Mouse (Mus musculus): ENCODE results near the gene Olfr699. TPM values are rescaled to one million over a fixed set of nuclear protein-coding genes. Genes with fewer than 3 reads are reported as not detected.

The Olfr699 gene
- polyA plus RNA-seq (2012; fragmentation: generic; extraction: Trizol) = not detected

GRCm38 (mm10) chr7:106793098-106793497 lies at the start of gene Olfr699:
TSS of gene Olfr699 (minus strand) at chr7:106793198.

GRCm38 (mm10) chr7:106833793-106834192 lies 40.8 kb upstream of the Olfr699 start, which contains the start of gene Olfr702:
TSS of gene Olfr702 (minus strand) at chr7:106833893.

DNA sequence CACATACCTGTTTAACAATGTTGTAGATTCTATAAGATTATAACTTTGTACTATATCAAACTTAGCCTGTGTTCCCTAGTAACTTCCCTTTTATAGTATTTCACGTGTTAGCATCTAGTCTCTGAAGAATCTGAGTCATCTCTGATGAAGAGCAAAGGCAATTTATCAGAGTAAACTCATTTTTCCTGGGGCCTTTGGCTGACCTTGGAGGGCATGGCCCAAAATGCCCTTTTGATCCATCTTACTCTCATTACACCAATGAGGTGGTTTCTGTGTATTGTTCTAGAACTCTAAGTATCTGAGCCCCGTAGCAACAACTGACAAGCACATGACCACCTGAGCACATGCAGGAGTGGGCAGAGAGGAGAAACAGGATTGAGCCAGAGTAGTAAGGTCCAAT lies 20.8 kb upstream of the Olfr699 start, which contains the start of gene Olfr701:
Gene Olfr701 (plus strand): TSS at position 301 of the 400 bp plus-strand sequence.

GRCm38 (mm10) chr7:106808734-106809133 lies 15.7 kb upstream of the Olfr699 start, which contains the start of gene Olfr700:
TSS of gene Olfr700 (minus strand) at chr7:106808834.

DNA sequence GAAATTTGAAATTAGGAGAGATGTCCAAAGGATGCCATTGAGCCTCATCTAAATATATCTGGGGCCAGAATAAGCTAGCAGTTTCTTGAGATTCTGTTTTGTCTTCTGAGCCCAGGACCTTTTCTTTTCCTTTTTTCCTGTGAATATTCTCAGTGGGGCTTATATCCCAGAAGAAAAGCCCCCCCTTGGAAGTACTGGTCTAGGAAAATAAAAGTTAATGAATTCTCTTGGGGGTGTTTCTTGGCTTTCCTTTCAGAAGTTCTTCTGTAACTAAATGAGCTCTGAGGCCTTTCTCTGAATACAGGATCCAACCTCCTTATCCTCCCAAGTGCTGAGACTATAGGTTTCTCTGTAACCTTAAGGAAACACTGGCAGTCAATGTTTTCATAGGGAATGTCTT lies 37.7 kb downstream of the Olfr699 start, which contains the start of gene Olfr698:
Gene Olfr698 (minus strand): TSS at position 101 of the 400 bp plus-strand sequence.

GRCm38 (mm10) chr7:106742343-106742742 lies 50.7 kb downstream of the Olfr699 start, which contains the start of gene Olfr697:
TSS of gene Olfr697 (minus strand) at chr7:106742443.

Other genes starting within 250 kb of the Olfr699 start
- gene Olfr693, start 112.6 kb downstream of the Olfr699 start, polyA plus RNA-seq (2012; fragmentation: generic; extraction: Trizol) = not detected
- not detected for gene Olfr694, start 101.4 kb downstream of the Olfr699 start, polyA plus RNA-seq (2012; fragmentation: generic; extraction: Trizol)
- gene Olfr695, start 76.8 kb downstream of the Olfr699 start, polyA plus RNA-seq (2012; fragmentation: generic; extraction: Trizol) = not detected
- not detected for gene Olfr697, start 50.8 kb downstream of the Olfr699 start, polyA plus RNA-seq (2012; fragmentation: generic; extraction: Trizol)
- gene Olfr698, start 37.8 kb downstream of the Olfr699 start, polyA plus RNA-seq (2012; fragmentation: generic; extraction: Trizol) = not detected
- not detected for gene Olfr700, start 15.6 kb upstream of the Olfr699 start, polyA plus RNA-seq (2012; fragmentation: generic; extraction: Trizol)
- not detected for gene Olfr701, start 20.9 kb upstream of the Olfr699 start, polyA plus RNA-seq (2012; fragmentation: generic; extraction: Trizol)
- not detected for gene Olfr702, start 40.7 kb upstream of the Olfr699 start, polyA plus RNA-seq (2012; fragmentation: generic; extraction: Trizol)
- not detected for gene Olfr703, start 50.2 kb upstream of the Olfr699 start, polyA plus RNA-seq (2012; fragmentation: generic; extraction: Trizol)
- not detected for gene Olfr704, start 70.0 kb upstream of the Olfr699 start, polyA plus RNA-seq (2012; fragmentation: generic; extraction: Trizol)
- gene Olfr705, start 83.7 kb upstream of the Olfr699 start, polyA plus RNA-seq (2012; fragmentation: generic; extraction: Trizol) = not detected
- not detected for gene Olfr706, start 95.0 kb upstream of the Olfr699 start, polyA plus RNA-seq (2012; fragmentation: generic; extraction: Trizol)
- gene Olfr707, start 108.0 kb upstream of the Olfr699 start, polyA plus RNA-seq (2012; fragmentation: generic; extraction: Trizol) = not detected
- gene Olfr1532-ps1, start 114.8 kb upstream of the Olfr699 start, polyA plus RNA-seq (2012; fragmentation: generic; extraction: Trizol) = not detected
- not detected for gene Olfr709-ps1, start 139.0 kb upstream of the Olfr699 start, polyA plus RNA-seq (2012; fragmentation: generic; extraction: Trizol)
- gene Olfr710, start 155.1 kb upstream of the Olfr699 start, polyA plus RNA-seq (2012; fragmentation: generic; extraction: Trizol) = not detected
- not detected for gene Olfr6, start 170.7 kb upstream of the Olfr699 start, polyA plus RNA-seq (2012; fragmentation: generic; extraction: Trizol)
- not detected for gene Olfr711, start 182.3 kb upstream of the Olfr699 start, polyA plus RNA-seq (2012; fragmentation: generic; extraction: Trizol)
- gene Olfr2, start 212.9 kb upstream of the Olfr699 start, polyA plus RNA-seq (2012; fragmentation: generic; extraction: Trizol) = not detected
- gene Olfr713, start 238.0 kb upstream of the Olfr699 start, polyA plus RNA-seq (2012; fragmentation: generic; extraction: Trizol) = not detected

Measured in C3H10T1/2 (cell line).